Mouse (Mus musculus) NIH3T3 (cell line): Measurements from ENCODE around the gene Elp1.

Experiments used
- DNase-seq: peaks from one replicate; pipeline ENCODE4 v3.0.0-alpha.2; 2012; ENCODE audit warnings: low read depth

The Elp1 gene

DNA sequence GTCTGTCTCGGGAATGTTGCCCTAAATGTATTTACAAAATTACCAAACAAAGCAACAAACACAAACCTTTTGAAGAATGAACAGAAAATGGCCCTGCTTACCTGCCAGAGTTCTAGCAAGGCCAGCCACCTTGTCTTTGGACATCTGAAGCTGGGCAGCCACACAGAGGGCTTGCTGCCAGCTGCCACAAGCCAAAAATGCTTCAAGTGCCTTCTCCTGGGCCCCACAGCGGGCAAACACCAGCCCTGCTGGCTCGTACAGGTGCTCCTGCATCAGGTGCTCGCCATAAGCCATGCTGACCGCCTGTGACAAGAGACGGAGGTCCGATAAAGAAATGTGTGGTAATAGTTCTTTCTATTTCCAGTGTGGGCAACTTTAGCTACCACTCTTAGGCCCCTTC lies 33.2 kb downstream of the Elp1 start:
- DNase-seq, result no peak

DNA sequence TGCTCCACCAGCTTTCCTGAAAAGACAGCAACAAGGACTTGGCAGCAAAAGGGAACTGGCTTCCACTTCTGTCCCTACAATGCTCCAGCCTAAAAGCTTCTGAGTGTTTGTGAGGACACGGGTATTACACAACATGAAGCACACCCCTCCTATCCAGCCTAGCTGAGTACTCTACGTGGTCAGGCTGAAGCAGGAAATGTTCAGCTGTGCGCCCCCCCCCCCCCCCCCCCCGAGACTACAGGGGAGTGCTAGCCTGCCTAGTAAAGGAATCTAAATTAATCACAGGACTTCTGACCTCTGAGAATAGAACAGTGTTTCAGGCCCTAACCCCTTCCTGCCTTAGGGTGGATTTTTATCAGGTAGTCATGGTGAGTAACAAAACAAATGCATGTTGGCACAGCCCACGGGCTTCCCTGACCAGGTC lies 34.3 kb downstream of the Elp1 start:
- no peak for DNase-seq

DNA sequence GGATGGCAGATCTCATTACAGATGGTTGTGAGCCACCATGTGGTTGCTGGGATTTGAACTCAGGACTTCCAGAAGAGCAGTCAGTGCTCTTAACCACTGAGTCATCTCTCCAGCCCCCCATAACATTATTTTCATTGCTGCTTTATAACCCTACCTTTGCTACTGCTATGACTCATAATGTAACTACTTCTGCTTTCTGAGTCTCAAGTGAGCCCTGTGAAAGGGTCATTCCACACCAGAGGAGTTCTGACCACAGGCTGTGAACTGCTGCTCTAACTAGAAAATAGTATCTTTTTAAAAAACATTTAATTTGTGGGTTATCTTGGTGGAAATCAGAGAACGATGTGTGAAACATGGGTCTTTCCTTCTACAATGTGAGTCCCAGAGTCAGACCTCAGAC lies 44.4 kb downstream of the Elp1 start:
- no peak for DNase-seq

DNA sequence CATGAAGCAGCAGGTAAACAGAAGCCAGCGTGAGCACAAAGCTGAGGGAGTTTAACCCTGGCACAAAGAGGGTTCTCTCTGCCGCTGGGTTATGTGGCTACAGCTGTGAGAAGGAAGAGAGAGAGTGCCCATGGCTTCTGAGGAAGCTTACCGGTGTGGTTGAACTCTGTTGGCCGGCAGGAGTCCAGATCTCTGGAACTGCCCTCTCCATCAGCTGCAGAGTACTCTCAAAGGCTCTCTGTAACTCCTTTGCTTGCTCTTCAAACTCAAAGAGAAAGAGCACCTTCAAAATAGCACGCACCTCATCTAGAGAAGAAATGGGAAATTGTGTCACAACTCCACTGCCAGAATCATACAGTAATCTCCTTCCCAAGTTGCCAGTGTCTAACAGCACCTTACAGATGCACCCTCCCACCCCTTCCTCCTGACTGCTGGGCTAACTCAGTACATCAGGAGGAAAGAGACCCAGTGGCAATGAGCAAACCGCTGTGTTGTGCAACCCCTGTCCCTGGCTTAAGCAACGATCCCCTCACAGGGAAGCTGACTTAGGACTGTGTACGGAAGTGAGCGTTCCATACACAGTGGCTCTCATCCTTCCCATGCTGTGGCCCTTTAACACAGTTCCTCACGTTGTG lies 45.0 kb downstream of the Elp1 start:
- DNase-seq, result no peak

DNA sequence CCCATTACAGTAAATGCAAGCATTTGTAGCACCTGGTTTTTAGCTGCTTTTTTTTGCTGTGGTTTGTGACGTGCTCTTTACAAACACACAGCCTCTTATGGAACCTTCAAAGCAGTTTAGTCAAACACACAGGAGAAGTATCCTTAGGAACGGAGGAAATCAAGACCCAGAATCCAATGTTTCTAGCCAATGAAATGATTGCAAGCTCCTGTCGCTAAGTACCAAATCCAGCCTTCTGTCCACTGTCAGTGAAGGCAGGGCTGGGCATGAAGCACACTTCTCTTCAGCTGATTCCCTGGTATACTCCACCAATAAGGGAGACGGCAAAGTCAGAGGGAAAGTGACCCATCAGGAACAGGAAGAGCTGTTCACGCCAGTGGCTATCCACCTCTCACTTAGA lies 46.1 kb downstream of the Elp1 start:
- no peak for DNase-seq

DNA sequence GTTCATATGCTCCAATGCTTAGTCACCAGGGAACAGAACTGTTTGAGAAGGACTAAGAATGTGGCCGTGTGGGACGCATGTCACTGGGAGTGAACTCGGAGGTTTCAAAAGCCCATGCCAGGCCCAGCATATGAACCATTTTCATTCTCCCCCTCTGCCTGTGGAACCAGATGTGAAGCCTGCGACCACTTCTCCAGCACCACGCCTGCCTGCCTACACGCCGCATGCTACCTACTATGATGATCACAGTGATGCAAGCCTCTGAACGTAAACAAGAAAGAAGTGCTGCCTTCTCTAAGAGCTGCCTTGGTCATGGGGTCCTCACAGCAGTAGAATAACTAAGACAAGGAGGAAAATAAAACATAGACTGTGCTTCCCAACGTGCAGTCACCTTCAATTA lies 54.7 kb downstream of the Elp1 start:
- DNase-seq, result no peak

DNA sequence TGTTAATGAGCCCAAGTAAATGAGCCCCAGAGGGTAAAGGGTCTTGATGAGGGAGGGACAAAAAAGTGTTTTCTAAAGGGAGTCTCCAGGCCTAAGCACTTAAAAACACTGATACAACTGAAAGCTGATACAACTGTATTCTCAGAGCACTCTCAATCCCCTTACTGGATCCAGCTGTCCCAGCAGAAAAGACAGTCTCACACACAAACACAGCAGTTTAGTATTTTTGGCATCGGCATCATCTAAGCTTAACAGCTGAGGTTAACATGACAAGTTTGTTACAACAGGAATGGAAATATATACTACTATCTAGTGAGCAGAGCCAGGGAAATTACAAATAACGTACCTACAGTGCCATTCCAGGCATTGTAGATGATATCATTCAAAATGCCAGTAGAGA lies 55.8 kb downstream of the Elp1 start:
- no peak for DNase-seq

DNA sequence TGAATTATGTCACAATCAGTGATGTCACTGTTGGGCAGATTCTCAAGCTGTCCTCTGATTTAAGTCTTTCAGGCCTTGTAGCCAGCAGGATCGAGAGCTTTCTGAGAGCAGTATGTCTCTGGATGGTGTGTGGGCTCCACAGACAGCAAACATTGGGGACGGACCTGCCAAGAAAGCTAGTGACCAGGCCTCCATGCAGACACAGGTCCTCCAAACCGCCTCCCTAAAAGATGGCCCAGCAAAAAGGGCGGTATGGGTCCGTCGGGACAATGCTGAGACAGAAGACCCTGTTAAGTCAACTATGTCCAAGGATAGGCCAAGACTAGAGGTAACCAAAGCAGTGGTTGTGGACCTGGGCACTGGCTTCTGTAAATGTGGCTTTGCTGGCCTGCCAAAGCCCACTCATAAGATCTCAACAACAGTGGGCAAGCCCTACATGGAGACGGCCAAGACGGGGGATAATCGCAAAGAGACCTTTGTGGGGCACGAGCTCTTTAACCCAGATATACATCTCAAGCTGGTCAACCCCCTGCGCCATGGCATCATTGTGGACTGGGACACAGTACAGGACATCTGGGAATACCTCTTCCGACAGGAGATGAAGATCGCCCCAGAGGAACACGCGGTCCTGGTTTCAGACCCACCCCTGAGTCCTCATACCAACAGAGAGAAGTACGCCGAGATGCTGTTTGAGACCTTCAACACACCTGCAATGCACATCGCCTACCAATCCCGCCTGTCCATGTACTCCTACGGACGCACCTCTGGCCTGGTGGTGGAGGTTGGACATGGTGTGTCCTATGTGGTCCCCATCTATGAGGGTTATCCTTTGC lies 58.6 kb downstream of the Elp1 start, which contains the start of gene Actl7a:
Actl7a (plus strand) TSS at position 51 of the 833 bp plus-strand sequence.
- no peak for DNase-seq

DNA sequence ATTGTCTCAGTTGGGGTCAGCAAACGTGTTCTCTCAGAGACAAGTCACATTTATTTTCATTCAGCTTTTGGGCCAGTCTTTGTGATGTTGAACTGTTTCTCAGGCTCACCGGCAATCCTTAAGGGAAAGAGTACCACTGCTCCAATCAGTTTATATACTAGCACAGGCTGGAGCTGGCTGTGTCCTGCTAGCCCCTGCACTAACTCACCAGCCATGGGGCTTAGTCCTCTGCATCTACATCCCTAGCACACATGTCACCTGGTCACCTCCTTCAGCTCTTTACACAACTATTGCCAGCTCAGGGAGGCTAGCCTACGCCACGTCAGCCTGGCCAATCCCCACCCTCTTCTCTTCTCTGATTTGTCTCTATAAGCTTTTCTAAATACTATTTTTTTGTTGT lies 59.4 kb downstream of the Elp1 start:
- no peak for DNase-seq

DNA sequence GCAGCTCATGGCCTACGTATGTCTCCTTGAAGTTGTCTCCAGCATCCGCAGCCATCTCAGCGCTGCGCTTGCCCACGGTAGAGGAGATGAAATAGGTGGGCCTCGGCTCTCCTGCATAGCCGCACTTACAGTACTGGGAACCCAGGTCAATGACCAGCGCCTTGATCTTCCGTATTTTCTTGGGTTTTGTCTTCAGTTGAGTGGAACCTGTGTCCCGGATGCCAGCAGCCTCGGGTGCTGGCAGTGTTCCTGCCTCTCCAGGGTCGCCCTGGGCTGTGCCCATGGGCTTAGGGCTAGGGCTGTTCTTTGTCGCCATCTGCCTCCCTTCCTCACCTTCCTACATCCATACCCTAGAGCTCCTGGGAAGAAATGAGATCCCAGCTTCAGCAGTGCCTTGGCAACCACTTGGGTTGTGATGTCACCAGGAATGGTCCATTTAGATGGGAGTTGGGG lies 61.1 kb downstream of the Elp1 start, which contains the start of gene Actl7b:
Actl7b (minus strand) TSS at position 403 of the 453 bp plus-strand sequence.
- DNase-seq, result no peak

DNA sequence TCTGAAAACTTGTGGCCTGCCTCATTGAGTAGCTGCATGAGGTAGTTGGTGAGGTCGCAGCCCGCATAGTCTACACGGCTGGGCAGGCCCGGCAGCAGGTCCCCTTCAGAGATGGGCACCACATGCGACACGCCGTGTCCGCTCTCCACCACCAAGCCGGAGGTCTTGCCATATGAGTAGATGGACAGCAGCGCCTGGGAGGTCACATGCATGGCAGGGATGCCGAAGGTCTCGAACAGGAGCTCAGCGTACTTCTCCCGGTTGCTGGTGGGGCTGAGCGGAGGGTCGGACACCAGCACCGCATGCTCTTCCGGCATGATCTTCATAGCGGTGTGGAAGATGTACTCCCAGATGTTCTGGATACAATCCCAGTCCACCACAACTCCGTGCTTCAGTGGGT lies 61.5 kb downstream of the Elp1 start:
- DNase-seq, result no peak

DNA sequence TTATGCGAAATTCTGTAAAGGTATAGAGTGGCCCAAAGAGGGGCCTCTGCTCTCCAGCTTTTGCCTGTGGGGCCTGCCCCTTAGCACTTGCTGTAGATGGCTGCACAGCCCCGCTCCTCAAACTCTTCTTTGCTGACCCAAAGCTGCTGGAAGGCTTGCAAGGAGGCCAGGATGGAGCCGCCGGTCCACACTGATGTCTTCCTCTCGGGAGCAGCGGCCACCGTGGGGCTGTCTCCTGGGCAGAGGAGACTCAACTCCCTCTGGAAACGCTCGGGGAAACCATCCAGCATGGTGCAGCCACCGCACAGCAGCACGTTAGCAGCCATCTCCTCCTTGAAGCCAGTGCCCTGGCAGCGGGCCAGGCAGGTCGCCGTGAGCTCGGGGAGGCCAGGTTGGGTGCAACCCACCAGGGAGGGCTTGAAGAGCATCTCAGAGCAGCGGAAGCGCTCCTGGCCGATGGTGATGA lies 62.1 kb downstream of the Elp1 start, which contains the start of gene Gm26657:
Gm26657 (plus strand) TSS at position 51 of the 466 bp plus-strand sequence.
- no peak for DNase-seq

DNA sequence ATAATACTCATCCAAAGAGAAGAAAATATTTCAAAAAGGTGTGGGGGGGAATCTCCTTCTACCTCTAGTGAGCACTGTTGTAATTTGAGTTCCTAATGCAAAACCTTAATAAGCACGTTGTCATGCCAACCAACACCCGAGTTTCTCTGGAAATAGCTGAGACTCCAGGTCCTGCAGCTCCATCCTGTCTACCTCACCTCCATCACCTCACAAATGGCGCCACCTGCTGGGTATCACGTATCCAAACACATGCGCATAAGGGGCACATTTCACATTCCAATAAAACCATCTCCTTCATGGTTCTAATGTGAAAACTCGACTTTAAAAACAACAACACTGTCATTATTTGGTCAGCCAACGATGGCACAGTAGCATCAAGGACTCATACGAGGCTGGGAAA lies 76.3 kb downstream of the Elp1 start:
- peak; percentile 57 for DNase-seq

DNA sequence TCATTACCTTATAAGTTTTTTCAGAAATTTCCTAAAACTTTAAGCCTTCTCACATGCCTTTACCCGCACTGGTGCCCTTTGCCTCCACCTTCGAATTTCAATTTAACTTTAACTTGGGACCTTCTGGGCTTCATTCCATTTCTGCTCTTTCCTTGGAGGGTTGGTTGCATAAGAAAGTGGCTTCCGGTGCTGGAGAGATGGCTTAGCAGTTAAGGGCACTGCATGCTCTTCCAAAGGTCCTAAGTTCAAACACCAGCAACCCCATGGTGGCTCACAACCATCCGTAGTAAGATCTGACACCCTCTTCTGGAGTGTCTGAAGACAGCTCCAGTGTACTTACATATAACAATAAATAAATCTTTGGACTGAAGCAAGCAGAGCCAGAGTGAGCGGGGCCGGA lies 78.9 kb downstream of the Elp1 start:
- DNase-seq, result no peak

DNA sequence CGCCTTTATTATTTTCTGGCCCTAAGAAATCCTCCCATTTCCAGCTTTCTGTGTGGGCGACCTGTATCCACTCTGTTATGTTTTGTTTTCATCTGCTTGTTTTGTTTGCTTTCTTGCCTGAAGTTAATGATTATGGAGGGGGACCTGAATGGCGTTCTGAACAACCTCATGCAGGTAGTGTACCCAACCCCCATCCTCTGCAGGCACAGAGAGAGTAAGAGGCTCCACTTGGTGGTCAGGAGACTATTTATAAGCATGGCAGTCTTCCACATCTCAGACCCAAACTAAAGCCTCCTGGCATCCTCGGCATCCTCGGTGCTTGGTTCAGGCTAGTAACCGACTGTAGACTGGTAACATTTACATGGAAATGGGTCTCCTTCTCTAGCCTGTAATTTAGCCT lies 79.8 kb downstream of the Elp1 start:
- DNase-seq, result no peak

DNA sequence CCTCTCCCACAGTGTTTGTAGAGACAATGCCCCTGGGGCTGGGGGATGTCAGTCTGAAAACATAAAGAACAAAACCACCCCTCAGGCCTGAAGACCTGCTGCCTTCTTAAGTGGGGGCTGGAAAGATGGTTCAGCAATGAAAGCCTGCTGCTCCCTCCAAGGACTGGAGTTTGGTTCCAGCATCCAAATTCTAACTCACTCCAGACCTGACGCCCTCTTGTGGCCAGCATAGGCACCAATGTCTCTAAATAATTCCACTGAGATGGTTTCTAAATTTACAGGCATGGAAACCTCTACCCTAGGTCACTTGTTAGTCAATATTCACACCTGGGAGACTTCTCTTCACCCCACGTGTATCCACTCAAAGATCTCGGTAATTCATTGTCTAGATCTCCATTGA lies 80.7 kb downstream of the Elp1 start:
- DNase-seq, result peak; percentile 64

DNA sequence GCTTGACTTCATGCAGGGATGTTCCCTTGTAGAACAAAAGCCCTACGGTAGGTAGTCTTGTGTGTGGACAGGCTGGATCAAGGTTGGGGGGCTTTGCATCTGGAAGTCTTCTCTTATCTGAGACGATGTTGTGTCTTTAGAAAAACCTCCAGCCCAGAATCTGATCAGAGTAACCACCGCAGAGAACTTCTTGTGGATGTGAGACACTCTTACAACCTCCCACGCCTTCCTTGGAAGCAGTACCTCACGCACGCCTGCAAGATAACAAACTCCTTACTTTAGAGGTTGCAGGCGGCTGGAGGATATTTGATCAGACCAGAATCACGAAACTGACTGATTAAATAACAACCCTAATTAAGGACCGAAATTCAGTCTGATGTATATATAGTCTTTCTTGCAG lies 81.7 kb downstream of the Elp1 start:
- no peak for DNase-seq

DNA sequence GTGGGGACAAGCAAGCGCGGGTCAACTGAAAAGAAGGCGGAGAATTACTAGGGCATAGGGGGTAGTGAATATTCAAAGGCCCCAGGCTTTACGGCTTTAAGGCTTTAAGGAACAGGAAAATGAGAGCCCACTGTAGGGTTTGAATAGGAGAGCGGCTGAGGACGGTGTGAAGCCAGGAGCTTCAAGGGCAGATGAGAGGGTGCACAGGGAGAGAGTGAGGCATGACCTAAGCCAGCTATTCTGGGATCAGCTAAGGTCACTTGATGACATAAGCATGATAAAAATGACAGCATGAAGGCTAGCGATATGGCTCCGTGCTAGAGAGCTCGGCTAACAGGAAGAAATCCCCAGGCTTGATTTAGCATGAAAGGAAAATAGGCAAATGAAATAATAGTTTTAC lies 82.7 kb downstream of the Elp1 start:
- DNase-seq, result no peak

DNA sequence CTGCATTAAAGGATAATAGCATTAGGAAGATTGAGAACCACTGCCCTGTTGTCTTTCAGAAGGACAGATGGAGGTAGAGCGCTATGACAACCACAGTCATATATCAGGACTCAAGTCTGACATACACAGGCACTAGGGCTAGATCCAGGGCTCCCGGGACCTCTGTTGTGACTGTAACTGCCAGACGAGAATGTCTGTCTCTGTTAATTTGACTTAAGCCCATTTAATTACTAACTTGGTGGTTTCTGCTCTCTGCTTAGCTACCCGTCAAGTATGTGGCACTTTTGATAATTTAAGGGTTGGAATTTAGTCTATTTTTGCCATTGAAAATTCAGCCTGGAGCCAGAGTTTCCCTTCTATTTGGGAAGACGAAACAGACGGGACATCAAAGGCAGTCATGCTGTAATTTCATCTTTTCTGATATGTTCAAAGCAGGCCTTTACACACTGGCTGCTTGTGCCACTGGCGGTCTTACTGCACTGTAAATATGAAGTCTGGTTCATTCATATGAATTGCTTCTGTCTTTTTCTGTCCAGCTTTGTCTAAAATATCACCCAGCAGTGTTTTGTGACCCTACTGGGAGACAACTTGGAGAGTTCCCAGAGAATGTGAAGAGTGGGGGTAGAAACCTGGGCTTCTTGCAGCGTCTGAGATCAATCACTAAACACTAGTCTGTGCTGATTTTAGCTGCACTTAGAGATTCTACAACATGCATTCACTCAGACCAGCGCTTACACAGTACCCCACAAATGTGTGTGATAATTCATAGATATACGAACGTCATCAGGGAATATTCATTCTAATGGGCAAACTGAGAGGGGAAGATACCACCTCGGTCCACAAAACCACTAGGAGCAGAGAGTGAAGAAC lies 83.3 kb downstream of the Elp1 start:
- no peak for DNase-seq

DNA sequence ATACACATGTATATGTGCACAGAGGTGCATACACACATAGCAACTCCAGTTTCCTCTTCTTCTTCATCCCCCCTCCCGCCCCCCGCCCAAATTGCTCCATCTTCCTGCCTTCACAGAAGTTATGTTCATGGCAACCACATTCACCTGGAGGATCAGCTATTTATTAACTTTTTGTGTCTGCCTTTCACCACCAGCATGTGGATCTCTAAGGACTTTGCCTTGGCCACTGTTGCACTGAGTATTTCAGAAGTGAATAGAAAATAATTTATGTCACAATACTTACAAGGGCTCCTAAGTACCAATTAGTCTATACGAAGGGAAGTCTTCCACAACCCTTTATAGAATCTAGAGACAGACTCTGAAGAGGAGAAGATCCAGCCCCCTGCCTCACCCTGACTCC lies 84.2 kb downstream of the Elp1 start:
- no peak for DNase-seq

DNA sequence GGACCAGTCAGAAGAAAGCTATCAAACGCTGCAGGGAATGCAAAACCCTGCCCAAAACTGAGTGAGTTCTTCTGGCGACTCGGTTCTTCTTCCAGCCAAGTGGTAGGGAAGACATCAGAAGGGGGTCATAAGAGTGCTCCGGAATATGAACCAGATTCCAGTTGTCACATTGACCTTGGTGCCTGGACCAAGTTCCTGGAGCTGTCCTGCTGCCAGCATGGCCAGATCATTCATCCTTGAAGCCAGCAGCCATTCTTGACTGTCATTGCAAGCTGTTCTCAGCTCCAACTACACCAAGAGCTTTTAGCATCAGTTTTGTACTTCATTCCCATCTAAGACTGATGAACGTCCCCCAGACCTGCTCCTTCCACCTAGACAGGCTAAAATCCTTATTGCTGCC lies 85.3 kb downstream of the Elp1 start:
- DNase-seq, result no peak

DNA sequence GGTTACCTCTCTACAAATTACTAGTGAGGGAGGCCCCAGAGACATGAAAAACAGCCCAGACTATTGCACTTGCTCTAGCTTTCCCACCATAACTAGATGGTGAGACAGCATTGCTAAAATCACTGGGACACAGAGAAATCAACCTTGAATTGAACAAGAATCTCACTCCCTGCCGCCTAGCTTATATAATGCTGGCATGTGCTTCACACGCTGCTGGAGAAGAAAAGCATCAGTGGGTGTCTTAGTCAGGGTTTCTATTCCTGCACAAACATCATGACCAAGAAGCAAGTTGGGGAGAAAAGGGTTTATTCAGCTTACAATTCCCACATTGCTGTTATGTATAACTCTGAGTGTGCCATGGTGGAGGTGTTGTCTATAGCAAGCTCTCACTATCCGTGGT lies 89.0 kb downstream of the Elp1 start:
- DNase-seq, result no peak
